Comparison of ENCODE assay signal across 17 mouse cellular contexts in genomic region chr3:96128128-96128527, GRCm38 (mm10). TPM values are rescaled to one million over a fixed set of nuclear protein-coding genes. Genes with fewer than 3 reads are reported as not detected.
DNase-seq lines count a peak whose midpoint lies in the region; ATAC-seq and TF ChIP-seq lines count a peak whose summit lies in the region.
"Had no signal": no experiment of that assay in that cellular context is flagged by ENCODE, and none has a peak within 500 bp of the region (broad histone marks: within the 10 kb centered on the region; RNA-seq: fewer than 3 reads in every experiment).

No protein-coding gene starts in this region.

- no peaks in the 10 kb centered on the region for H3K27me3 ChIP-seq in heart, adult 2 months (ENCODE audit: control insufficient read depth, insufficient read depth, low read length)
- H3K27me3 ChIP-seq in heart, embryonic 11.5 days (ENCODE audit: control insufficient read depth, insufficient read depth, low read length), result no peaks in the 10 kb centered on the region
- H3K27me3 ChIP-seq in kidney, embryonic 14.5 days (ENCODE audit: control insufficient read depth, insufficient read depth, low read length), result no peaks in the 10 kb centered on the region
- H3K27me3 ChIP-seq: midbrain, embryonic 13.5 days had no signal

- no peak for TF ChIP-seq EP300 in heart, adult 2 months (IDR thresholded peaks at IDR 0.05; ENCODE audit: insufficient read depth, low read depth, low read length)

- H3K4me1 ChIP-seq in heart, adult 2 months (ENCODE audit: control insufficient read depth, insufficient read depth, low read length), result peaks cover 4% of the 10 kb centered on the region
- peaks cover 19% of the 10 kb centered on the region; the same call in 1 of the 2 replicates for H3K4me1 ChIP-seq in heart, embryonic 11.5 days (ENCODE audit: control insufficient read depth, insufficient read depth, low read length)
- H3K4me1 ChIP-seq in kidney, embryonic 14.5 days (ENCODE audit: control insufficient read depth, insufficient read depth, low read length), result no peaks in the 10 kb centered on the region
- H3K4me1 ChIP-seq: midbrain, embryonic 13.5 days had no signal

- H3K4me3 ChIP-seq in heart, adult 2 months, result no peak overlapping the region
- H3K4me3 ChIP-seq in heart, embryonic 11.5 days (ENCODE audit: low read depth, low read length), result no peak overlapping the region
- no peak overlapping the region for H3K4me3 ChIP-seq in kidney, embryonic 14.5 days (ENCODE audit: low read length)
- H3K4me3 ChIP-seq: midbrain, embryonic 13.5 days had no signal

- no peak for TF ChIP-seq POLR2A in heart, adult 2 months (IDR thresholded peaks at IDR 0.05; ENCODE audit: insufficient read depth, low read depth, low read length)

- H3K9ac ChIP-seq in heart, adult 2 months (ENCODE audit: low read depth, low read length), result no peak overlapping the region
- no peak overlapping the region for H3K9ac ChIP-seq in heart, embryonic 11.5 days (ENCODE audit: low read depth, low read length)
- no peak overlapping the region for H3K9ac ChIP-seq in kidney, embryonic 14.5 days (ENCODE audit: low read depth, low read length)
- H3K9ac ChIP-seq: liver, embryonic 14.5 days; midbrain, embryonic 13.5 days had no signal

- peak overlapping the region; percentile 3; the same call in 1 of the 2 replicates for H3K27ac ChIP-seq in heart, adult 2 months
- H3K27ac ChIP-seq in heart, embryonic 11.5 days (ENCODE audit: low read depth, low read length), result no peak overlapping the region
- H3K27ac ChIP-seq in kidney, embryonic 14.5 days (ENCODE audit: low read depth, low read length), result no peak overlapping the region
- H3K27ac ChIP-seq: liver, embryonic 14.5 days; midbrain, embryonic 13.5 days had no signal

- intact Hi-C loops in heart, adult 2 months (cut with DNase I), result no loop called here

- H3K9me3 ChIP-seq in heart, embryonic 11.5 days (replicated peaks; ENCODE audit: control insufficient read depth, low read length), result no peaks in the 10 kb centered on the region
- H3K9me3 ChIP-seq in kidney, embryonic 14.5 days (ENCODE audit: control insufficient read depth, low read length), result no peaks in the 10 kb centered on the region
- H3K9me3 ChIP-seq: G1E; midbrain, embryonic 13.5 days had no signal

- no peaks in the 10 kb centered on the region for H3K79me2 ChIP-seq in heart, adult 2 months (replicated peaks; ENCODE audit: control insufficient read depth, insufficient read depth, low read length)

- H3K36me3 ChIP-seq in heart, adult 2 months (ENCODE audit: control insufficient read depth, insufficient read depth, low read length), result peaks cover 8% of the 10 kb centered on the region
- no peaks in the 10 kb centered on the region for H3K36me3 ChIP-seq in heart, embryonic 11.5 days (ENCODE audit: control insufficient read depth, insufficient read depth, low read length)
- no peaks in the 10 kb centered on the region; the same call in 1 of the 2 replicates for H3K36me3 ChIP-seq in kidney, embryonic 14.5 days (ENCODE audit: control insufficient read depth, insufficient read depth, low read length)
- H3K36me3 ChIP-seq: midbrain, embryonic 13.5 days had no signal

- no peak; the same call in 1 of the 2 replicates for ATAC-seq in heart, embryonic 11.5 days (replicated peaks; ENCODE audit: insufficient number of reproducible peaks, low FRiP score, low TSS enrichment)
- ATAC-seq in kidney, embryonic 14.5 days (ENCODE audit: low FRiP score, low TSS enrichment), result peak; percentile 57; the same call in 1 of the 2 replicates
- ATAC-seq in megakaryocyte progenitor cell, adult 5-6 weeks (replicated peaks; ENCODE audit: poor library complexity), result no peak
- ATAC-seq: activated CD4-positive, CD25-positive, alpha-beta regulatory T cell, adult 4 months; inflammation-experienced regulatory T-cells, adult 6 months; midbrain, embryonic 13.5 days had no signal

- no peak for TF ChIP-seq CTCF in heart, adult 2 months (IDR thresholded peaks at IDR 0.05)

- H3K4me2 ChIP-seq in heart, embryonic 11.5 days, result no peak overlapping the region
- no peak overlapping the region for H3K4me2 ChIP-seq in kidney, embryonic 14.5 days (replicated peaks; ENCODE audit: low read depth, low read length)
- H3K4me2 ChIP-seq: midbrain, embryonic 13.5 days had no signal

- no peak for DNase-seq in heart, adult 2 months
- DNase-seq in lung, postnatal 36 days, result peak; percentile 25
- no peak for DNase-seq in lung, postnatal 10 days
- no peak for DNase-seq in layer of hippocampus, postnatal 14 days (ENCODE audit: low spot score in 2 of 2)
- no peak for DNase-seq in layer of hippocampus, adult 8-10 months (ENCODE audit: low spot score in 2 of 2)
- DNase-seq: cerebellum, adult 18-20 months; layer of hippocampus, adult 9-11 months; spleen, adult 18-20 months had no signal

RNA-seq across cellular contexts. Expression of gene Otud7b, which starts 23.8 kb away (rescaled TPM):
- total RNA-seq in heart, adult 2 months (2021), result 10 to 100 TPM; 46.0 to 57.4 TPM
- 10.9 and 15.8 TPM in 2 replicates for polyA plus RNA-seq in heart, adult 2 months (2012; rRNA removed)
- polyA plus RNA-seq in heart, embryonic 11.5 days (2014; fragmentation: Nextera tagmentation; extraction: Ambion mirVana), result 8.7 and 9.3 TPM in 2 replicates
- 9.4 and 18.1 TPM in 2 replicates for polyA plus RNA-seq in kidney, embryonic 14.5 days (2014; fragmentation: Nextera tagmentation; extraction: Ambion mirVana)
- total RNA-seq in layer of hippocampus, postnatal 14 days (2021), result 10 to 100 TPM; 27.4 to 31.0 TPM
- 3.0 and 3.2 TPM in 2 replicates for total RNA-seq in megakaryocyte progenitor cell, adult 5-6 weeks (2015)
- total RNA-seq in megakaryocyte progenitor cell, adult 5-6 weeks (2017), result 4.9 and 12.7 TPM in 2 replicates
- total RNA-seq in layer of hippocampus, adult 8-10 months (2022), result 10 to 100 TPM; 38.1 to 40.1 (median 38.9) TPM

RNA-seq across cellular contexts. Expression of gene Mtmr11, which starts 33.7 kb away (rescaled TPM):
- 1 to 10 TPM; 2.1 to 3.5 TPM for total RNA-seq in heart, adult 2 months (2021)
- 5.5 and 11.7 TPM in 2 replicates for polyA plus RNA-seq in heart, adult 2 months (2012; rRNA removed)
- 8.6 and 10.4 TPM in 2 replicates for polyA plus RNA-seq in heart, embryonic 11.5 days (2014; fragmentation: Nextera tagmentation; extraction: Ambion mirVana)
- 14.0 and 22.6 TPM in 2 replicates for polyA plus RNA-seq in kidney, embryonic 14.5 days (2014; fragmentation: Nextera tagmentation; extraction: Ambion mirVana)
- 1 to 10 TPM; 5.8 to 7.8 TPM for total RNA-seq in layer of hippocampus, postnatal 14 days (2021)
- not detected in 2 replicates for total RNA-seq in megakaryocyte progenitor cell, adult 5-6 weeks (2015)
- 0.08 TPM in 1 of 2 replicates, not detected in the other for total RNA-seq in megakaryocyte progenitor cell, adult 5-6 weeks (2017)
- 1 to 10 TPM; 6.5 to 9.4 (median 7.8) TPM for total RNA-seq in layer of hippocampus, adult 8-10 months (2022)
- total RNA-seq: hematopoietic stem cell, adult 5-6 weeks had no signal
- polyA plus RNA-seq: G1E had no signal

RNA-seq across cellular contexts. Expression of gene Sf3b4, which starts 44.0 kb away (rescaled TPM):
- 10 to 100 TPM; 15.7 to 16.5 TPM for total RNA-seq in heart, adult 2 months (2021)
- polyA plus RNA-seq in heart, adult 2 months (2012; rRNA removed), result 19.2 and 23.0 TPM in 2 replicates
- 119 and 126 TPM in 2 replicates for polyA plus RNA-seq in heart, embryonic 11.5 days (2014; fragmentation: Nextera tagmentation; extraction: Ambion mirVana)
- 220 and 235 TPM in 2 replicates for polyA plus RNA-seq in kidney, embryonic 14.5 days (2014; fragmentation: Nextera tagmentation; extraction: Ambion mirVana)
- 10 to 100 TPM; 48.6 to 52.4 TPM for total RNA-seq in layer of hippocampus, postnatal 14 days (2021)
- total RNA-seq in megakaryocyte progenitor cell, adult 5-6 weeks (2015), result 88.5 and 92.4 TPM in 2 replicates
- 23.0 and 24.6 TPM in 2 replicates for total RNA-seq in megakaryocyte progenitor cell, adult 5-6 weeks (2017)
- total RNA-seq in layer of hippocampus, adult 8-10 months (2022), result 10 to 100 TPM; 39.8 to 49.2 (median 45.5) TPM

RNA-seq across cellular contexts. Expression of gene Sv2a, which starts 52.8 kb away (rescaled TPM):
- 1 to 10 TPM; 3.4 to 5.4 TPM for total RNA-seq in heart, adult 2 months (2021)
- 4.5 and 5.7 TPM in 2 replicates for polyA plus RNA-seq in heart, adult 2 months (2012; rRNA removed)
- polyA plus RNA-seq in heart, embryonic 11.5 days (2014; fragmentation: Nextera tagmentation; extraction: Ambion mirVana), result 12.3 and 18.6 TPM in 2 replicates
- 2.2 and 3.3 TPM in 2 replicates for polyA plus RNA-seq in kidney, embryonic 14.5 days (2014; fragmentation: Nextera tagmentation; extraction: Ambion mirVana)
- total RNA-seq in layer of hippocampus, postnatal 14 days (2021), result 100 to 1,000 TPM; 360 to 375 TPM
- 0.34 and 0.49 TPM in 2 replicates for total RNA-seq in megakaryocyte progenitor cell, adult 5-6 weeks (2015)
- 0.21 and 0.51 TPM in 2 replicates for total RNA-seq in megakaryocyte progenitor cell, adult 5-6 weeks (2017)
- total RNA-seq in layer of hippocampus, adult 8-10 months (2022), result 100 to 1,000 TPM; 365 to 380 (median 374) TPM
